Mouse (Mus musculus) limb, embryonic 10.5 days (tissue): Measurements from ENCODE around the gene Cacna1b. TPM values are rescaled to one million over a fixed set of nuclear protein-coding genes. Genes with fewer than 3 reads are reported as not detected.

ENCODE experiments used
- DNase-seq: peaks from one replicate; pipeline ENCODE4 v3.0.0-alpha.2; 2017; ENCODE audit warnings: low spot score
- H3K27ac ChIP-seq: fragments of 300-500 bp; sonication (generic); 2 replicates; pipeline ENCODE4 v1.5.1; 2016; ENCODE audit warnings: mild to moderate bottlenecking
- H3K27me3 ChIP-seq: fragments of 300-500 bp; sonication (generic); 2 replicates; pipeline ENCODE4 v1.6.1; 2016; ENCODE audit warnings: low read depth, mild to moderate bottlenecking; ENCODE audit not compliant: poor library complexity, severe bottlenecking
- H3K36me3 ChIP-seq: fragments of 300-500 bp; sonication (generic); 2 replicates; pipeline ENCODE4 v1.6.1; 2016; ENCODE audit warnings: mild to moderate bottlenecking, moderate library complexity
- H3K4me1 ChIP-seq: fragments of 300-500 bp; sonication (generic); 2 replicates; pipeline ENCODE4 v1.6.1; 2016
- H3K4me3 ChIP-seq: fragments of 300-500 bp; sonication (generic); 2 replicates; pipeline ENCODE4 v1.5.1; 2016; ENCODE audit warnings: mild to moderate bottlenecking, moderate library complexity
- H3K9me3 ChIP-seq: fragments of 300-500 bp; sonication (generic); replicated peaks from 2 replicates; pipeline ENCODE4 v1.6.1; 2016; ENCODE audit warnings: mild to moderate bottlenecking
- WGBS: fragments of 180-500 bp; shearing (Covaris S2); methylation state at CpG from one replicate; pipeline ENCODE4 v1.1.7; 2016; 5-methylcytosine and 5-hydroxymethylcytosine counted together
- polyA plus RNA-seq: library from polyadenylated mRNA; unstranded; fragments of >200 nt; fragmentation: Nextera tagmentation; extraction: Ambion mirVana; gene quantifications from 2 replicates; pipeline ENCODE4 v1.2.1, GENCODE M21; 2016

Cacna1b gene
- 1.7 and 2.2 TPM in 2 replicates for polyA plus RNA-seq

GRCm38 (mm10) chr2:24763115-24763557 is at the start of gene Cacna1b:
Cacna1b (minus strand) TSS chr2:24763152.
- peaks cover 43% of the 10 kb centered on the region for H3K27me3 ChIP-seq
- no peak within 1 kb of the TSS for H3K27ac ChIP-seq
- peaks cover 18% of the 10 kb centered on the region for H3K4me1 ChIP-seq
- H3K36me3 ChIP-seq = no peaks in the 10 kb centered on the region
- H3K9me3 ChIP-seq = no peaks in the 10 kb centered on the region
- peak; percentile 87 for DNase-seq
- under 1% methylated on average over 41 of the region's 42 CpGs for WGBS
- peak within 1 kb of the TSS; percentile 69 for H3K4me3 ChIP-seq

GRCm38 (mm10) chr2:24809746-24810145 is 46.8 kb upstream of the Cacna1b start:
- Histone ChIP-seq H3K4me1 (no peaks in the 10 kb centered on the region), H3K27ac (no peak overlapping the region), H3K9me3 (no peaks in the 10 kb centered on the region), H3K4me3 (no peak overlapping the region), H3K27me3 (no peaks in the 10 kb centered on the region), H3K36me3 (peaks cover 97% of the 10 kb centered on the region)
- 81% methylated on average over 3 of the region's 3 CpGs for WGBS
- no peak for DNase-seq

- Histone ChIP-seq H3K9me3 (no peaks in the 10 kb centered on the region), H3K4me3 (no peak overlapping the region), H3K4me1 (no peaks in the 10 kb centered on the region), H3K27me3 (no peaks in the 10 kb centered on the region), H3K36me3 (peaks cover 99% of the 10 kb centered on the region), H3K27ac (no peak overlapping the region)
- no peak for DNase-seq
- WGBS = 96% methylated on average over 10 of the region's 10 CpGs
These were observed 44.7 kb upstream of the Cacna1b start for GRCm38 (mm10) chr2:24807691-24808090.

- Histone ChIP-seq H3K36me3 (peaks cover 99% of the 10 kb centered on the region), H3K27me3 (no peaks in the 10 kb centered on the region), H3K4me1 (no peaks in the 10 kb centered on the region), H3K9me3 (no peaks in the 10 kb centered on the region), H3K4me3 (no peak overlapping the region), H3K27ac (no peak overlapping the region)
- WGBS = 95% methylated on average over 3 of the region's 3 CpGs
- DNase-seq = no peak
These were observed 44.1 kb upstream of the Cacna1b start for GRCm38 (mm10) chr2:24807036-24807435.

DNA sequence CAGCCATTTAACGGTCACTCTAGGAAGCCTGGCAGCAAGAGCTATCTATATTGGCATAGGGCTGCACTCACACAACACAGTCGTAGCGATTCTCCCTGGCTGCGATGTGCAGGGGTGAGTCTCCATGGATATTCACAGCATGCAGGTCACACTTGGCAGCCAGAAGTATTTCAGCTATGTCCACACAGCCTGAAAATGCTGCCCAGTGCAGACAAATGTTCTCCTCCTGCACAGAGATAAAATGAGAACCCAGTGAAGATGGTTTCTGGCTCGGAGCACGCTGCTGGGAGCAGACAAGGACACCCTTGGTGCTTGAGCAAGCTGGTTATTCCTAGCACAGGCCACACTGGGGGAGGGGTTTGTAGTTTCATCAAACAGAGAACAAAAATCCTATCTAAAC is 43.2 kb upstream of the Cacna1b start:
- Histone ChIP-seq H3K27me3 (no peaks in the 10 kb centered on the region), H3K9me3 (no peaks in the 10 kb centered on the region), H3K27ac (no peak overlapping the region), H3K4me3 (no peak overlapping the region), H3K36me3 (peaks cover 99% of the 10 kb centered on the region), H3K4me1 (no peaks in the 10 kb centered on the region)
- WGBS = 96% methylated on average over 6 of the region's 6 CpGs
- DNase-seq = no peak

DNA sequence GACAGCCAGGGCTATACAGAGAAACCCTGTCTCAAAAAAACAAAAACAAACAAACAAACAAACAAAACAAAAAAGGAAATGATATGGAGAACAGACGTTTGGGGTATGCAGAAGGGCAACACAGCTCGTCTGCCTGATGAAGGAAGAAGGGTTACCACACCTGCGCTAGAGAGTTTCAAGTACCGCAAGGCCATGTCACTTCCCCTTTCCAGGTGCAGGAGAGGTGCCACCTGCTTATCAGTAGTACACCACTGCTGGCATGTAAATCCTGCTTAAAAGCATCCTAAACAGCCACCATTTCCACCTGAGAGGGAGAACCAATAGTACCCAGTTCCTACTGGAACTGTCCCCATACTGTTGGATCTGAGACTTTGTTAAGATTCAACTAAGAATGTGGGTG is 42.7 kb upstream of the Cacna1b start:
- peaks cover 99% of the 10 kb centered on the region for H3K36me3 ChIP-seq
- H3K4me3 ChIP-seq = no peak overlapping the region
- 92% methylated on average over 4 of the region's 4 CpGs for WGBS
- H3K27me3 ChIP-seq = no peaks in the 10 kb centered on the region
- no peaks in the 10 kb centered on the region for H3K9me3 ChIP-seq
- DNase-seq = no peak
- no peaks in the 10 kb centered on the region for H3K4me1 ChIP-seq
- no peak overlapping the region for H3K27ac ChIP-seq

- Histone ChIP-seq H3K27ac (no peak overlapping the region), H3K9me3 (no peaks in the 10 kb centered on the region), H3K4me3 (no peak overlapping the region), H3K4me1 (no peaks in the 10 kb centered on the region), H3K36me3 (peaks cover 99% of the 10 kb centered on the region), H3K27me3 (no peaks in the 10 kb centered on the region)
- no peak for DNase-seq
- WGBS = 90% methylated on average over 5 of the region's 5 CpGs
These were observed 34.0 kb upstream of the Cacna1b start for GRCm38 (mm10) chr2:24796833-24797457.

DNA sequence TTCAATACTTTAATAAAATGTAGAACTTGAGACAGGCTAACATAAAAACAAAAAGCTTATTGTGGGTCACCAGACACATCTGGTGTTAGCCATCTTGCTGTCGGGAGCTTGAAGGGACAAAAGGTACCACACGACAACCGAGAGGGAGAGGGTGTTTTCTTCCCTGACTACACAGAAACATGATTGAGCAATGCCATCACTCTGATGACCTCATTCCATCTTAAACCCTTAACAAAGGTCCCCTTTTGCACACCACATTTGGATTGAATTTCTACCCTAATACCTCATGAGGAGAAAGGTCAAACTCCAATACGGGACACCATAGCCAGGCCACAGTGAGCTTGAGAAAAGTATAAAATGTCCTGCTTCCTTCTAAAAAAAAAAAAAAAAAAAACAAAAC is 24.3 kb upstream of the Cacna1b start:
- no peaks in the 10 kb centered on the region for H3K27me3 ChIP-seq
- H3K4me3 ChIP-seq = no peak overlapping the region
- no peak for DNase-seq
- WGBS = 87% methylated on average over 4 of the region's 4 CpGs
- H3K27ac ChIP-seq = no peak overlapping the region
- H3K36me3 ChIP-seq = peaks cover 30% of the 10 kb centered on the region
- no peaks in the 10 kb centered on the region for H3K4me1 ChIP-seq
- H3K9me3 ChIP-seq = no peaks in the 10 kb centered on the region

- no peak for DNase-seq
- H3K27ac ChIP-seq = no peak overlapping the region
- peaks cover 14% of the 10 kb centered on the region for H3K4me1 ChIP-seq
- no peak overlapping the region for H3K4me3 ChIP-seq
- WGBS = 53% methylated on average over 4 of the region's 4 CpGs
- no peaks in the 10 kb centered on the region for H3K27me3 ChIP-seq
- no peaks in the 10 kb centered on the region for H3K9me3 ChIP-seq
- H3K36me3 ChIP-seq = no peaks in the 10 kb centered on the region
These were observed 18.3 kb upstream of the Cacna1b start for GRCm38 (mm10) chr2:24781253-24781652.

DNA sequence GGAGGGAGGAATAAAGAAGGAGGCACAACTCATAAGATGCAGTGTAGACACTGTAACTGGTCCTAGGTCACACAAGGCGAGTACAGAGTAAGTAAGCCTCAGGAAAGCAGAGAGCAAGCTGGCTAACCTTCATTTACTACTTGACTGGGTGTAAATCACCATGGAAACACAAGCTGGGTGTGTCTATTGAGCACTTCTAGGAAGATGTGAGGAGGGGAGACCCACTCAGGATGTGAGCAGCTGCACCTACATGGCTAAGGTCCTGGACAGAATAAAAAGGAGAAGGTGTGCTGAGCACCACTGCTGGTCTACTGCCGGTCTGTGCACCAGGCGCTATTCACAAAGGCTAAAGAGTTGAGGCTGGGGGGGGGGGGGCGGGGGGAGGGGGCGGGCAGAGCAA is 13.9 kb upstream of the Cacna1b start:
- no peaks in the 10 kb centered on the region for H3K9me3 ChIP-seq
- H3K27me3 ChIP-seq = no peaks in the 10 kb centered on the region
- no peak overlapping the region for H3K4me3 ChIP-seq
- no peaks in the 10 kb centered on the region for H3K36me3 ChIP-seq
- DNase-seq = no peak
- H3K27ac ChIP-seq = no peak overlapping the region
- peaks cover 15% of the 10 kb centered on the region for H3K4me1 ChIP-seq
- 21% methylated on average over 3 of the region's 5 CpGs for WGBS

- DNase-seq = no peak
- no peaks in the 10 kb centered on the region for H3K36me3 ChIP-seq
- no peaks in the 10 kb centered on the region for H3K27me3 ChIP-seq
- no peak overlapping the region for H3K27ac ChIP-seq
- 82% methylated on average over 11 of the region's 11 CpGs for WGBS
- no peak overlapping the region for H3K4me3 ChIP-seq
- peaks cover 15% of the 10 kb centered on the region for H3K4me1 ChIP-seq
- no peaks in the 10 kb centered on the region for H3K9me3 ChIP-seq
These were observed 13.1 kb upstream of the Cacna1b start for GRCm38 (mm10) chr2:24775951-24776587.

DNA sequence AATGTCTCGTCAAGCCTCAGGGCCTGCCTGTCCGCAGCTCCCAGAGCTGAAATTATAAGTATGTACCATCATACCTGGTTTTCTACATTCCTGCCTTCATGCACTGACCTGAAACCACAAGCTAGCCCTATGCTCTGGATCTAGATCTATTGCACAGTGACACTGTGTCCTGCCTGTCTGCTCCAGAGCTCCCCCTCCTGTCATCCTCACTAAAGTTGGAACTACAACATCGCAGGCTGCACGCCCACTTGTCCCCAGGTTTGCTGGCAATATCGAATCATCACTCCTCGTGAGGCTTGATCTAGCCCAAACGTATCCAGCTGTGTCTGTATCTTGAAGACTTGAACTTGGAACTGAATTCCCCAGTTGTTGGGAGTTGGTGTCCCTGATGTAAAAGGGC is 11.9 kb upstream of the Cacna1b start:
- DNase-seq = no peak
- no peaks in the 10 kb centered on the region for H3K27me3 ChIP-seq
- peaks cover 15% of the 10 kb centered on the region for H3K4me1 ChIP-seq
- 61% methylated on average over 7 of the region's 7 CpGs for WGBS
- no peaks in the 10 kb centered on the region for H3K9me3 ChIP-seq
- H3K4me3 ChIP-seq = no peak overlapping the region
- no peak overlapping the region for H3K27ac ChIP-seq
- no peaks in the 10 kb centered on the region for H3K36me3 ChIP-seq

GRCm38 (mm10) chr2:24770861-24771260 is 7.9 kb upstream of the Cacna1b start:
- WGBS = 85% methylated on average over 4 of the region's 4 CpGs
- H3K27me3 ChIP-seq = 0 out of 2 replicates have a peak, but pooled peaks cover under 1% of the 10 kb centered on the region
- H3K9me3 ChIP-seq = no peaks in the 10 kb centered on the region
- no peak overlapping the region for H3K27ac ChIP-seq
- no peak for DNase-seq
- no peak overlapping the region for H3K4me3 ChIP-seq
- H3K36me3 ChIP-seq = no peaks in the 10 kb centered on the region
- H3K4me1 ChIP-seq = no peaks in the 10 kb centered on the region
